Mouse (Mus musculus) intestine, embryonic 14.5 days (tissue): ENCODE data around the gene Rnf121. TPM values are rescaled to one million over a fixed set of nuclear protein-coding genes. Genes with fewer than 3 reads are reported as not detected.
"Not testable (repeated sequence)": the region's sequence is repeated elsewhere in the genome, so short reads cannot be mapped to it uniquely, and the experiment has no call there.

Experiments
- ATAC-seq: fragments of 200-750 bp; cut with Nextera tagmentation; replicated peaks from 2 replicates; pipeline ENCODE4 v1.8.0; 2017; ENCODE audit warnings: low read depth, moderate number of reproducible peaks, moderate TSS enrichment, moderate library complexity; ENCODE audit not compliant: low FRiP score, low TSS enrichment
- DNase-seq: peaks from one replicate; pipeline ENCODE4 v3.0.0-alpha.2; 2018; ENCODE audit warnings: low spot score
- H3K27ac ChIP-seq: fragments of 300-500 bp; sonication (generic); 2 replicates; pipeline ENCODE4 v1.5.1; 2014; ENCODE audit warnings: low read depth, mild to moderate bottlenecking, control low read depth
- H3K27me3 ChIP-seq: fragments of 300-500 bp; sonication (generic); replicated peaks from 2 replicates; pipeline ENCODE4 v1.6.1; 2014; ENCODE audit warnings: low read length, control low read depth; ENCODE audit not compliant: control insufficient read depth, insufficient read depth
- H3K36me3 ChIP-seq: fragments of 300-500 bp; sonication (generic); 2 replicates; pipeline ENCODE4 v1.6.1; 2014; ENCODE audit warnings: low read length, control low read depth; ENCODE audit not compliant: control insufficient read depth, insufficient read depth
- H3K4me1 ChIP-seq: fragments of 300-500 bp; sonication (generic); replicated peaks from 2 replicates; pipeline ENCODE4 v1.6.1; 2014; ENCODE audit warnings: low read length, control low read depth, mixed read lengths; ENCODE audit not compliant: control insufficient read depth, insufficient read depth
- H3K4me2 ChIP-seq: fragments of 300-500 bp; sonication (generic); 2 replicates; pipeline ENCODE4 v1.6.1; 2014; ENCODE audit warnings: low read length
- H3K4me3 ChIP-seq: fragments of 300-500 bp; sonication (generic); 2 replicates; pipeline ENCODE4 v1.5.1; 2014; ENCODE audit warnings: low read depth, low read length, control low read depth, mixed read lengths
- H3K9ac ChIP-seq: fragments of 300-500 bp; sonication (generic); 2 replicates; pipeline ENCODE4 v1.6.1; 2014; ENCODE audit warnings: mild to moderate bottlenecking, low read length
- H3K9me3 ChIP-seq: fragments of 300-500 bp; sonication (generic); 2 replicates; pipeline ENCODE4 v1.6.1; 2016; ENCODE audit warnings: low read length, control low read depth; ENCODE audit not compliant: control insufficient read depth
- WGBS: fragments of 180-500 bp; shearing (Covaris S2); extraction: QIAGEN DNeasy Blood & Tissue Kit; methylation state at CpG from one replicate; pipeline ENCODE4 v1.1.7; 2014; 5-methylcytosine and 5-hydroxymethylcytosine counted together
- polyA plus RNA-seq: library from polyadenylated mRNA; unstranded; fragments of >200 nt; fragmentation: Nextera tagmentation; extraction: Ambion mirVana; gene quantifications from 2 replicates; pipeline ENCODE4 v1.2.1, GENCODE M21; 2014

Gene Rnf121
- polyA plus RNA-seq, 1 experiment from 2014 or later = 29.3 TPM

DNA sequence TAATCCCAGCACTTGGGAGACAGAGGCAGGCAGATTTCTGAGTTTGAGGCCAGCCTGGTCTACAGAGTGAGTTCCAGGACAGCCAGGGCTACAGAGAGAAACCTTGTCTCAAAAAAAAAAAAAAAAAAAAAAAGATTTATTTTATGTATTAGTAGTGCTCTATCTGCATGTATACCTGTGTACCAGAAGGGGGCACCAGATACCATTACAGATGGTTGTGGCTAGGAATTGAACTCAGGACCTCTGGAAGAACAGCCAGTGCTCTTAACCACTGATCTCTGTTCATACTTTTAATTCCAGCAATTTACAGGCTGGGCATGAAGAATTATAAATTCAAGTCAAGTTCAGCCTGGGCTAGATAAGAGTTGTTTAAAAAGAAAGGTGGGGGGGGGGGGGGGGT lies 16.7 kb downstream of the Rnf121 start:
- not testable (repeated sequence) for H3K27me3 ChIP-seq, ATAC-seq

GRCm38 (mm10) chr7:102042314-102042713 lies 23.0 kb downstream of the Rnf121 start:
- Histone ChIP-seq H3K4me1 (no peaks in the 10 kb centered on the region), H3K27me3 (no peaks in the 10 kb centered on the region), H3K4me3 (no peak overlapping the region), H3K4me2 (no peak overlapping the region), H3K36me3 (peaks cover 49% of the 10 kb centered on the region), H3K9me3 (no peaks in the 10 kb centered on the region), H3K27ac (no peak overlapping the region), H3K9ac (no peak overlapping the region)
- 72% methylated on average over 2 of the region's 2 CpGs for WGBS
- ATAC-seq (no peak), DNase-seq (no peak)

More for the DNA sequence above, 16.7 kb downstream of the Rnf121 start:
- not testable (repeated sequence) for H3K9ac ChIP-seq, H3K27ac ChIP-seq, DNase-seq, H3K4me2 ChIP-seq, H3K4me1 ChIP-seq, H3K9me3 ChIP-seq, H3K4me3 ChIP-seq
- peaks cover 16% of the 10 kb centered on the region; the same call in 1 of the 2 replicates for H3K36me3 ChIP-seq

DNA sequence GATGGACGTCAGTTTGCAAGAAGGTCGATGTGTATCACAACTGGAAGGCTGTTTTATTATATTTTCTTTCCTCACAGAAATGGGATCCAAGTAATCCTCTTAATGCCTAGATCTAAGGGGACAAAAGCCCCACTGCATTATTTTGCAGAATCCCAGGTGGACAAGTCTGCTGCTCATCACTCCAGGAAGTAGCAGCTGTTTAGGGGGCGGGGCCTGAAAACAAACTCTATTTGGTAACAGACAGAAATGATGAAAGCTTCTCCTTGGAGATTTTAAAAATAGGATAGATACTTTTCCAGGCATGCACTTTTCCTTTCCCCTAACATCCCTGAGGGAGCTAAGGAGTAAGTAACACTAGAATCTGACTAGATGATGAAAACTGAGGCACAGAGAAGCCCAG lies 28.0 kb downstream of the Rnf121 start:
- H3K27ac ChIP-seq = no peak overlapping the region
- ATAC-seq = no peak
- H3K9me3 ChIP-seq = no peaks in the 10 kb centered on the region
- WGBS = 93% methylated on average over 3 of the region's 3 CpGs
- H3K4me2 ChIP-seq = no peak overlapping the region
- no peaks in the 10 kb centered on the region for H3K27me3 ChIP-seq
- DNase-seq = no peak
- H3K4me1 ChIP-seq = no peaks in the 10 kb centered on the region
- peaks cover 97% of the 10 kb centered on the region for H3K36me3 ChIP-seq
- no peak overlapping the region for H3K4me3 ChIP-seq
- no peak overlapping the region for H3K9ac ChIP-seq

DNA sequence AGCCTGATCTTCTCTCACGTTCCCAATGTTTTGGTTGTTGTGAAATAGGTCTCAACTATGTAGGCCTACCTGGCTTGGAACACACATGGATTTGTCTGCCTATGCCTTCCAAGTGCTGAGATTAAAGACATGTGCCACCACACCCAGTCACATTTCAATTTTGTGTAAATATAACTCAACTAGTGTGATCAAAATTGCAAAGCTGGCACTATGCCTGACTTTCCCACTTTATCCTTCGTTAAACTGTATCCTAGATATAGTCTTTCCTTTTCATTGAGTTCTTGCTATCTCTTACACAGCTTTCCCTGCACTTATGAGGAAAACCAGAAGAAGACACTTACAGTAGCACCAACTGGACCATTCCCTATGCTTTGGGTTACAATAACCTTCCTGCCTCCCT lies 29.7 kb downstream of the Rnf121 start:
- Histone ChIP-seq H3K4me1 (no peaks in the 10 kb centered on the region), H3K27me3 (no peaks in the 10 kb centered on the region), H3K27ac (no peak overlapping the region), H3K9me3 (no peaks in the 10 kb centered on the region), H3K36me3 (peaks cover 87% of the 10 kb centered on the region), H3K9ac (no peak overlapping the region), H3K4me2 (no peak overlapping the region), H3K4me3 (no peak overlapping the region)
- ATAC-seq = no peak
- no peak for DNase-seq
- 94% methylated on average over 2 of the region's 2 CpGs for WGBS

- Histone ChIP-seq H3K9ac (no peak overlapping the region), H3K4me2 (no peak overlapping the region), H3K27ac (no peak overlapping the region), H3K9me3 (no peaks in the 10 kb centered on the region), H3K4me3 (no peak overlapping the region), H3K36me3 (peaks cover 87% of the 10 kb centered on the region), H3K4me1 (no peaks in the 10 kb centered on the region), H3K27me3 (no peaks in the 10 kb centered on the region)
- DNase-seq = no peak
- 97% methylated on average over 1 of the region's 1 CpGs for WGBS
- no peak for ATAC-seq
These were observed 30.4 kb downstream of the Rnf121 start for GRCm38 (mm10) chr7:102034904-102035303.

GRCm38 (mm10) chr7:102025187-102026119 lies 39.8 kb downstream of the Rnf121 start:
- Histone ChIP-seq H3K9ac (no peak overlapping the region), H3K9me3 (no peaks in the 10 kb centered on the region), H3K27me3 (no peaks in the 10 kb centered on the region), H3K4me3 (no peak overlapping the region), H3K4me2 (no peak overlapping the region), H3K27ac (no peak overlapping the region), H3K4me1 (no peaks in the 10 kb centered on the region), H3K36me3 (peaks cover 72% of the 10 kb centered on the region)
- ATAC-seq = no peak
- no peak for DNase-seq
- WGBS = 81% methylated on average over 2 of the region's 2 CpGs

GRCm38 (mm10) chr7:102023821-102024220 lies 41.4 kb downstream of the Rnf121 start:
- no peak overlapping the region for H3K9ac ChIP-seq
- no peaks in the 10 kb centered on the region for H3K4me1 ChIP-seq
- DNase-seq = no peak
- WGBS = 94% methylated on average over 9 of the region's 9 CpGs
- H3K27ac ChIP-seq = no peak overlapping the region
- ATAC-seq = no peak
- H3K36me3 ChIP-seq = peaks cover 75% of the 10 kb centered on the region
- no peaks in the 10 kb centered on the region for H3K9me3 ChIP-seq
- no peaks in the 10 kb centered on the region for H3K27me3 ChIP-seq
- H3K4me3 ChIP-seq = no peak overlapping the region
- H3K4me2 ChIP-seq = no peak overlapping the region

GRCm38 (mm10) chr7:102020934-102021333 lies 44.3 kb downstream of the Rnf121 start:
- not testable (repeated sequence) for H3K27me3 ChIP-seq, H3K4me1 ChIP-seq, ATAC-seq, H3K4me3 ChIP-seq, H3K9me3 ChIP-seq, H3K27ac ChIP-seq, H3K4me2 ChIP-seq, DNase-seq, H3K9ac ChIP-seq
- 84% methylated on average over 2 of the region's 2 CpGs for WGBS
- peaks cover 85% of the 10 kb centered on the region for H3K36me3 ChIP-seq

DNA sequence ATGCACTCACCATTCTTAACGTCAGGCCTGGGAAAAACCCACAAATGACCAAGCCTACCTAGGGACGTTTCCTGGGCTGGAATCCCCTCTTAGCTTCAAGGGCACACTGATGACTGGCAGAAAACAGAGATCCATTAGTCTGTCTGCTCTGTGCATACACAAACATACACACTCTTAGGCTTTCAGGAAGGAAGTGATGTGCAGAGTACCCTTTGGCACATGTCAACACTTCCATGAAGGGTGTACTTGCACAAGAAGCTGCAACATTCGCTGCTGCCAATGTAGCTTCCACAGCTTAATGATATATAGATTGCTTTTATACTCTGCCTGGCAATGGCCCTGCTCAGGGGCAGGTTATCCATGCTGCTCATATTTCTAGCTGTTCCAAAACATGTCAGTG lies 45.9 kb downstream of the Rnf121 start:
- Histone ChIP-seq H3K36me3 (peaks cover 89% of the 10 kb centered on the region), H3K9me3 (no peaks in the 10 kb centered on the region), H3K27me3 (no peaks in the 10 kb centered on the region), H3K4me1 (no peaks in the 10 kb centered on the region), H3K4me3 (no peak overlapping the region), H3K9ac (no peak overlapping the region), H3K27ac (no peak overlapping the region), H3K4me2 (no peak overlapping the region)
- WGBS = 62% methylated on average over 3 of the region's 3 CpGs
- no peak for DNase-seq
- ATAC-seq = no peak
